Mouse (Mus musculus) urinary bladder, adult 18-20 months (tissue): ENCODE results near the gene Inka1.

Source experiments
- DNase-seq, 2 experiments: peaks; one replicate each; pipeline ENCODE4 v3.0.0; 2022; ENCODE audit warnings: low spot score in 2 of 2, mixed read lengths in 2 of 2

The Inka1 gene

GRCm38 (mm10) chr9:107955613-107956289 lies 29.9 kb downstream of the Inka1 start:
- DNase-seq, result no peak

DNA sequence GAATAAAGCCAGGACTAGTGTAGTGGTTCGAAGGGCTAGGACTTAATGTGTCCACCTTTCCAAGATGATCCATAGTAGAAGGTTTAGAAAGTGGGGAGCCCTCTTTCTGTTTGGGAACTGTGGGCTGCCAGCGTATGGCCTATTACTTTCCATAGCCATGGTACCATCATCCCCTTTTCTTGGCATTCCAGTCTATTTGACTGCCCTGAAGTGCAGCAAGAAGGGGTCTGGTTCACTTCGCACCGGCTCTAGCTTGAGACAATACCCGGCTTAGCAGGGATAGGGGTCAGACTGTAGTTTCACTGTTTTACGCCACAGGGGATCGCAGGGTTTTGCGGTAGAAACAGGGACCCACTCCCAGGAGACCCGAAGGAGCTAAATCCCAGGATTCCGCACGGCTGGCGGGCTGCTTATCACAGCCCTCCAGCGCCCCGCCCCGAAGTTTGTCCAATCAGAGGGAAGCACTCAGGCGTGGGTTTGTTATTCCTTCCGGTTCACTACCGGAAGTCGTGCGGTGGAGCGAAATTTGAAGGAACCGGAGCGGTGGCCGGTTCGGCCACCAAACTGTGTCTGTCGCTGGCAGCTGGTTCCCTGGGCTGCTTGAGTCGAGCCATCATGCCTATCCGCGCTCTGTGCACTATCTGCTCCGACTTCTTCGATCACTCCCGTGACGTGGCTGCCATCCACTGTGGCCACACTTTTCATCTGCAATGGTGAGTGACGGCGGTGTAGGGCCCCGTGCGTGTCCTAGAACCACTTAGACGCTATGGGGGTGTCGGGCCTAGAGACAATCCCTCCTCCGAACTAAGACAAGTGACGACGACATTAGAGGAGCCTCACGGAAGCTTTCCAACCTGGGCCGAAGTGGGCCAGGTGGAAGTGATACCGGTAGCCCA lies 35.0 kb downstream of the Inka1 start:
- DNase-seq, result peak; percentile 85

- DNase-seq, result no peak
These were observed 35.8 kb downstream of the Inka1 start, which contains the start of gene Traip for GRCm38 (mm10) chr9:107949922-107950235. Gene Traip (plus strand): TSS chr9:107950136.

DNA sequence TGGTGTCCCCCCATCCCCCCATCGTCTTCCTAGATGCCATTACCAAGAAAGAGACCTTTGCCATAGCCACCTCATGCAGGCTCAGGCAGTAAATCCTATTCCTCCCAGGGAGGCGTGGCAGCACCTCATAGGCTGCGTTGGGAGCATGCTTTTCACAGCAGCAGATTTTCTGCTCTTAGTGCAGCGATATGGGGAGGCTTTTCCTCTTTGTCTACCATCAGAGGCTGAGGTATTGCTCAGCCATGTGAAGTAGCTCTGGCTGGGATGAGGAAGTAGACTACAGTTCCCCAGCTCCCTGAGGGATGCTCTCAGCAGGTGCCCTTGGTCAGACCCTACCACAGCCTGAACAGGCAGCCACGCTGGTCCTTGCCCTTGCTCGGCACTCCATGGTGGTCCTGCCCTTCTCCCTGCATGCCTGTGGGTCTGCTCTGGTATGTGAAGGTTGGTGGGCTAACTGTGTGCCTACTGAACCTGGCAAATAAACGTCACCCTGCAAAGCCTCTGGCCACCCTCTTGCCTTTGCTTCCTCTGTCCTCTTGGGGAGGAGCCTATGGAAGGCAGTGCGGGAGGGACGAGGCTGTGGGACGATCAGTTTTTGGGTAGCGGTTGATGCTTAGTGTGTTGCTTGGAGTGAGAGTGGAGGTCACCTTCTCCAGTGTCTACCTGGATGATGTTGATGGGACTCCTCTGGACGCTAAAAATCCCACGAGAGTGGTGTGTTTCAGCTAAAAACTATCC lies 36.3 kb downstream of the Inka1 start:
- no peak for DNase-seq

DNA sequence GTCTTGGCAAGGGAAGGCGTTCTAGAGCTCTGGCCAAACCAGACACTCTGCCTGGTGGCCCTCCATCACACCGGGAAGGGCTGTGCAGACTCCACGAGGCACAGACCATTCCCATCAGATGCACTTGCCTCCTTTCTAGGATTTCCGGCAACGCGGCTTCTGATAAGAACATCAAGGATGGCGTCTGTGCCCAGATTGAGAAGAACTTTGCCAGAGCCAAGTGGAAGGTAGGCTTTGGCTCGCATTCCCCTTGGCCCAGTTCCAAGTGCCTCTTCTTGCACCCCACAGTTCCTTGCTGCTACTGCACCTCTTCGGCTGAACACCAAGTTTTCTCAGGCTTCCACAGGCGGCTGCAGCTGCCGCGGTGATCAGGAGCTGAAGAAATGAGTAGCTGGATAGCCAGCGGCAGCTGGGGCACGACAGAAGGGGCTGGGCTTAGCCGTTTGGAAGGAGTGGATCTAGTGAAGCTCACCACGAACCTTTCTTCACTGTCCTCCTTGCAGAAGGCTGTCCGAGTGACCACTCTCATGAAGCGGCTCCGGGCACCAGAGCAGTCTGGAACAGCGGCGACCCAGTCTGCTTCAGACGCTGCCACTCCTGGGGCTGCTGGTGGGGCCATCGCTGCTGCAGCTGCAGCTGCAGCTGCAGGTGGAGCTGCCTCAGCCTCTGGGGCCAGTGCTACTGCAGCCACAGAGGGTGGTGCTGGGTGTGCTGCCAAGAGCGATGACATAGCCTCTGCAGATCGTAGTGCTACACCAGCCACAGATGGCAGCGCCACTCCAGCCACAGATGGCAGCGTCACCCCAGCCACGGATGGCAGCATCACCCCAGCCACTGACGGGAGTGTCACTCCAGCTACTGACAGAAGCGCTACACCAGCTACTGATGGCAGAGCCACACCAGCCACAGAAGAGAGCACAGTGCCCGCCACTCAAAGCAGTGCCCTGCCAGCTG lies 38.2 kb downstream of the Inka1 start:
- DNase-seq, result no peak

DNA sequence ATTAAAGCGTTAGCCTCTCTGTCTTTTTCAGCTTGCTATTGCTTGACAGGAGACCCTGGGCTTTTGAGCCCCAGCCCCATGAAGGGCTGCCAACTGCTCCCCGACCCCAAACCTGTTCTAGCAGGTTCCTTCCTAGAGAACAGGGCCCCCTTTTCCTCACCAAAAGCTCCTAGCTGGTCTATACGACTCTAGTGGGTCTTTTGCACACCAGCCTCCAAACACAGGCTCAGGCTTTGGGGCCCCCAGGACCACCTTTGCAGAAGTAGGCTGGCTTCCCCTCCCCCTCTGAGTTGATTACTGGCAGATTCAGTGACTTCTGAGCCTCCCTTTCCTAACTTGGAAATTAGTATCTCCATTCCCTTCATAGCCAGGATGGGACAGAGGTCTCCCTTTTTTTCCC lies 48.8 kb downstream of the Inka1 start:
- DNase-seq, result no peak

DNA sequence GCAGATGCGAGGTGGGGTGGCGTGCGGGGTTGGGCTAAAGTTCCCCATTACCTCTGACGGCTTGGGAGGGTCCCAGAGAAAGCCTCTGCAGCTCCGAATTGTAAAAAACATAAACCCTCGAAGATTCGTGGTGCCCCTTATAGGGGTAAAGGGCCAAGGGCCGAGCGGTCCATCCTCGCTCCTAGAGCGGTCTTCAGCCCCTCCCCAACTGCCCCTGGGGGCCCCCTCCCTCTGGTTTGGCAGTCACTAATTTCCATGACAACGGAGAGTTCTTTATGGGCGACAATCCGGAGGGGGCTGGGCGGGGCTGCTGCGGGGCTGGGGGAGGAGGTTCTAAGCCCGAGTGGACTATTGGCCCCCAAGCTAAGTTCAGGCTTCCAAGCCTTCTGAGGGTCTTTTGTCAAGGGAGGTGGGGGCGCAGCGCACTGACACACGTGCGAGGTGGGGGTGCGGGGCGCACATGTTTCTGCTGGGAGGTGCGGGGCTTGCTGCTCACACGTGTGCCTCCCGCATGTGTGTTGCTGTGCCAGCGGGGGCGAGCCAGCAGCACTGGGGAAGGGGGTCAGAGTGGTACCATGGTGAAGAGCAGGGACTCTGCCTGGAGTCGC lies 49.4 kb downstream of the Inka1 start:
- DNase-seq, result no peak

DNA sequence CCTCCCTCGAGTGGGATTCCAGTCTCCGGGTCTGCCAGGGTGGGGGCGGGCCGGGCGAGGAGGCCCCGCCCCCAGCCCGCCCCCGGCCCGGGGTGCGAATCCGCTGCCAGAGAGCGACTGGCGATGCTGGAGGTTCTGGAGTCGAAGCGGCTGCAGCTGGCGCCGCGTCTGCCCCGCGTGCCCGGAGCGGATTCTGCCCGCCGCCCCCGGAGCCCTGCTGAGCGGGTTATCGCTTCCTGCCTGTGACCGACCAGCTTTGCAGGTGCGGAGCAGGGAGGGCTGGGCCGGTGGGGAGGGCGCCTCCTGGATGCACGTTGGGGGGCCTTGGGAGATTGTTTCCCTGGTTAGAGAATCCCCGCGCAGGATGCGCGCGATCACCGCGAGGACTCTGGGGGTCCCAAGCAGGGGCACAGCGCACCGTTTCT lies 49.9 kb downstream of the Inka1 start:
- no peak for DNase-seq

DNA sequence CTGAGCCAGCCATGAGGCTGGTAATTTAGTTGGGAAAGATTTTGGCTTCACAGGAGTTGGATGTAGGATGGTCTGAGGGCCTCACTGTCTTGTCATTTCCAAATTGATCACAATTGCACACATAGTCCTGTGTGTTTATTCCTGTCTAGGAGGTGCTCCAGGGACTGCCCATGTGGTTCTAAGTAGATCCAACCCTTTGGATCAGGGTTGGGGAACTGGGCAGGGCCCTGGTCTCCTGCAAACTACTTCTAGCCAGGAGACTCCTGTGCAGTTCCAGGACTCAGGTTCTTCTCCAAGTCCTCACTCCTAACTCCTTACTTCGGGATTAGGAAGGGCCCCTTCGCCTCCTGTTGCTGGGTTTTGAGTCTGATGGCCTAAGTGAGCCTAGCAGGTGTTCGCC lies 50.3 kb downstream of the Inka1 start, which contains the start of gene Camkv:
Gene Camkv, plus strand, starts transcription at position 301 of the 400 bp plus-strand sequence.
- DNase-seq, result no peak
